Mouse (Mus musculus) liver, adult 2 months (tissue): ENCODE measurements around the gene Reep1.

Experiments used
- CTCF ChIP-seq: fragments of 200-500 bp; IDR thresholded peaks from 2 replicates; pipeline ENCODE4 v1.5.1; 2011; ENCODE audit warnings: low read depth, low read length, control low read depth
- POLR2A ChIP-seq: fragments of 200-500 bp; IDR thresholded peaks from 2 replicates; pipeline ENCODE4 v1.6.1; 2011; ENCODE audit warnings: low read length, control low read depth; ENCODE audit not compliant: insufficient read depth; ENCODE audit errors: extremely low read depth

DNA sequence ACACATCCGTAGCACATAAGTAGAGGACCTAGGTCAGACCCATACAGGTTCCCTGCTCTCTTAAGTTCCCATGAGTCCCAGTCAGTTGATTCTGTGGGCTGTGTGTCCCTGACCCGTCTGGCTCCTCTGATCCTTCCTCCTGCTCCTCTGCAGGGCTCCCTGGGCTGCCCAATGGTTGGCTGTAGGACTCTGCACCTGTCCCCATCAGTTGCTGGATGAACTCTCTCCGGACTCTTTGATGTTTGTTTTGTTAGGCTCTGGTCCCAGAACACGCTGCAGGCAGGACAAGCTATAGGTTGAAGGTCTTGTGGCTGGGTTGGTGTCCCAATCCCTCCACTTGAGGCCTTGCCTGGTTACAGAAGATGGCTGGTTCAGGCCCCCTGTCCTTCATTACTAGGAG is 51.4 kb downstream of the Reep1 start:
- no peak for TF ChIP-seq CTCF
- TF ChIP-seq POLR2A, result no peak
